Mouse (Mus musculus): ENCODE results near the gene Npas1. TPM values are rescaled to one million over a fixed set of nuclear protein-coding genes. Genes with fewer than 3 reads are reported as not detected.
A peak's percentile ranks its signal among the peaks of the same experiment; 100 is the strongest.

Npas1 gene
- total and polyA plus RNA-seq, 3 experiments = 0.08 to 1.3 TPM; not detected in 1

GRCm38 (mm10) chr7:16492211-16492610 lies 14.7 kb upstream of the Npas1 start:
- no peaks in the 10 kb centered on the region for H3K9me3 ChIP-seq (replicated peaks; ENCODE audit: insufficient read depth, low read length)
- H3K27ac ChIP-seq (ENCODE audit: control insufficient read depth, low read depth, low read length) = no peak overlapping the region
- H3K27me3 ChIP-seq (ENCODE audit: control insufficient read depth in 1 of 2, insufficient read depth in 2 of 2, low read length in 2 of 2) = no peaks in the 10 kb centered on the region
- peaks cover 0 to 6% of the 10 kb centered on the region in 2 experiments; a peak in 2 of 4 replicates for H3K36me3 ChIP-seq (ENCODE audit: control insufficient read depth in 1 of 2, insufficient read depth in 2 of 2, low read length in 2 of 2)
- no peaks in the 10 kb centered on the region for H3K79me2 ChIP-seq (ENCODE audit: control insufficient read depth, insufficient read depth, low read length, poor library complexity)
- H3K4me3 ChIP-seq (ENCODE audit: control insufficient read depth in 1 of 2, insufficient read depth in 1 of 2, low read depth in 2 of 2, low read length in 2 of 2) = no peak overlapping the region
- no peak for DNase-seq (ENCODE audit: low read depth, low spot score)
- TF ChIP-seq CHD2 (IDR thresholded peaks at IDR 0.05; ENCODE audit: low read length) (no peak), MYB (IDR thresholded peaks at IDR 0.05; ENCODE audit: low read depth, low read length) (no peak), TCF12 (IDR thresholded peaks at IDR 0.05; ENCODE audit: low read depth, low read length) (no peak), HCFC1 (IDR thresholded peaks at IDR 0.05; ENCODE audit: low read depth, low read length) (no peak), USF2 (IDR thresholded peaks at IDR 0.05; ENCODE audit: borderline replicate concordance in 1 of 2, insufficient read depth in 1 of 2, low read depth in 1 of 2, low read length in 2 of 2) (no peak), E2F4 (IDR thresholded peaks at IDR 0.05; ENCODE audit: borderline replicate concordance, low read depth, low read length) (no peak), MAX (IDR thresholded peaks at IDR 0.05; ENCODE audit: low read length) (no peak), ELF1 (IDR thresholded peaks at IDR 0.05; ENCODE audit: low read depth, low read length) (no peak), TBP (IDR thresholded peaks at IDR 0.05; ENCODE audit: low read depth, low read length) (no peak), ZC3H11A (IDR thresholded peaks at IDR 0.05; ENCODE audit: low read depth, low read length) (no peak), ZKSCAN1 (IDR thresholded peaks at IDR 0.05; ENCODE audit: low read depth, low read length) (no peak), NELFE (IDR thresholded peaks at IDR 0.05; ENCODE audit: low read depth, low read length) (no peak), CHD1 (IDR thresholded peaks at IDR 0.05; ENCODE audit: low read depth, low read length) (no peak), GABPA (IDR thresholded peaks at IDR 0.05; ENCODE audit: low read depth, low read length) (no peak)
- H3K4me1 ChIP-seq (ENCODE audit: control insufficient read depth in 1 of 2, insufficient read depth in 2 of 2, low read length in 2 of 2) = peaks cover 0 to 15% of the 10 kb centered on the region in 2 experiments; a peak in 2 of 4 replicates
- H3K9ac ChIP-seq (ENCODE audit: control insufficient read depth, low read depth, low read length, poor library complexity, severe bottlenecking) = no peak overlapping the region

GRCm38 (mm10) chr7:16491759-16492158 lies 14.2 kb upstream of the Npas1 start:
- Histone ChIP-seq H3K9ac (ENCODE audit: control insufficient read depth, low read depth, low read length, poor library complexity, severe bottlenecking) (no peak overlapping the region), H3K9me3 (replicated peaks; ENCODE audit: insufficient read depth, low read length) (no peaks in the 10 kb centered on the region), H3K4me1 (ENCODE audit: control insufficient read depth in 1 of 2, insufficient read depth in 2 of 2, low read length in 2 of 2) (peaks cover 0 to 15% of the 10 kb centered on the region in 2 experiments; a peak in 2 of 4 replicates), H3K27me3 (ENCODE audit: control insufficient read depth in 1 of 2, insufficient read depth in 2 of 2, low read length in 2 of 2) (no peaks in the 10 kb centered on the region), H3K79me2 (ENCODE audit: control insufficient read depth, insufficient read depth, low read length, poor library complexity) (no peaks in the 10 kb centered on the region), H3K36me3 (ENCODE audit: control insufficient read depth in 1 of 2, insufficient read depth in 2 of 2, low read length in 2 of 2) (peaks cover 0 to 6% of the 10 kb centered on the region in 2 experiments; a peak in 2 of 4 replicates), H3K4me3 (ENCODE audit: control insufficient read depth in 1 of 2, insufficient read depth in 1 of 2, low read depth in 2 of 2, low read length in 2 of 2) (no peak overlapping the region), H3K27ac (ENCODE audit: control insufficient read depth, low read depth, low read length) (no peak overlapping the region)
- DNase-seq (ENCODE audit: low read depth, low spot score) = peak; percentile 79
- no peak for TF ChIP-seq CHD1 (IDR thresholded peaks at IDR 0.05; ENCODE audit: low read depth, low read length)
- TF ChIP-seq ZKSCAN1 (IDR thresholded peaks at IDR 0.05; ENCODE audit: low read depth, low read length) = no peak
- no peak for TF ChIP-seq MAFK (IDR thresholded peaks at IDR 0.05; ENCODE audit: borderline replicate concordance, low read depth, low read length)
- peak; percentile 87 for TF ChIP-seq ZC3H11A (IDR thresholded peaks at IDR 0.05; ENCODE audit: low read depth, low read length)
- peak; percentile 49; the same call in 1 of the 2 replicates for TF ChIP-seq HCFC1 (IDR thresholded peaks at IDR 0.05; ENCODE audit: low read depth, low read length)
- TF ChIP-seq MAZ (IDR thresholded peaks at IDR 0.05; ENCODE audit: low read depth, low read length) = peak; percentile 75; the same call in 1 of the 2 replicates
- no peak for TF ChIP-seq TBP (IDR thresholded peaks at IDR 0.05; ENCODE audit: low read depth, low read length)
- no peak for TF ChIP-seq E2F4 (IDR thresholded peaks at IDR 0.05; ENCODE audit: borderline replicate concordance, low read depth, low read length)
- no peak for TF ChIP-seq CHD2 (IDR thresholded peaks at IDR 0.05; ENCODE audit: low read length)
- peak; percentile 93 for TF ChIP-seq RAD21 (IDR thresholded peaks at IDR 0.05; ENCODE audit: low read depth, low read length)
- no peak for TF ChIP-seq POLR2A (IDR thresholded peaks at IDR 0.05; ENCODE audit: control insufficient read depth in 1 of 2, insufficient read depth in 1 of 2, low read depth in 1 of 2, low read length in 2 of 2, poor library complexity in 1 of 2)
- TF ChIP-seq JUND (IDR thresholded peaks at IDR 0.05; ENCODE audit: low read depth, low read length) = 0 out of 2 replicates have a peak, but pooled peaks have one; percentile 54
- TF ChIP-seq TAL1 (IDR thresholded peaks at IDR 0.05; ENCODE audit: low read length) = no peak
- TF ChIP-seq TCF12 (IDR thresholded peaks at IDR 0.05; ENCODE audit: low read depth, low read length) = peak; percentile 29; the same call in 1 of the 2 replicates
- peak; percentile 91 for TF ChIP-seq SMC3 (IDR thresholded peaks at IDR 0.05; ENCODE audit: low read depth, low read length)
- TF ChIP-seq ETS1 (IDR thresholded peaks at IDR 0.05; ENCODE audit: low read depth, low read length) = no peak
- no peak for TF ChIP-seq NELFE (IDR thresholded peaks at IDR 0.05; ENCODE audit: low read depth, low read length)
- peak; percentile 97 to 99 (median 97) for TF ChIP-seq CTCF (IDR thresholded peaks at IDR 0.05 in 2 of 3, conservative IDR thresholded peaks at IDR 0.05 in 1 of 3; ENCODE audit: control insufficient read depth in 1 of 3, insufficient read depth in 1 of 3, low read depth in 2 of 3, low read length in 3 of 3, poor library complexity in 1 of 3, severe bottlenecking in 1 of 3)
- no peak for TF ChIP-seq GATA1 (IDR thresholded peaks at IDR 0.05; ENCODE audit: low read depth, low read length)
- TF ChIP-seq ELF1 (IDR thresholded peaks at IDR 0.05; ENCODE audit: low read depth, low read length) = no peak
- TF ChIP-seq MXI1 (IDR thresholded peaks at IDR 0.05; ENCODE audit: low read depth, low read length) = peak; percentile 30; the same call in 1 of the 2 replicates
- no peak for TF ChIP-seq ZMIZ1 (IDR thresholded peaks at IDR 0.05; ENCODE audit: low read depth, low read length)
- TF ChIP-seq ZNF384 (IDR thresholded peaks at IDR 0.05; ENCODE audit: low read depth, low read length) = no peak
- TF ChIP-seq UBTF (IDR thresholded peaks at IDR 0.05; ENCODE audit: borderline replicate concordance, insufficient read depth, low read depth, low read length) = no peak
- TF ChIP-seq USF1 (IDR thresholded peaks at IDR 0.05; ENCODE audit: low read depth, low read length) = no peak
- TF ChIP-seq USF2 (IDR thresholded peaks at IDR 0.05; ENCODE audit: borderline replicate concordance in 1 of 2, insufficient read depth in 1 of 2, low read depth in 1 of 2, low read length in 2 of 2) = no peak
- peak; percentile 58 for TF ChIP-seq SIN3A (IDR thresholded peaks at IDR 0.05; ENCODE audit: low read length)
